Mouse (Mus musculus): ENCODE data around the gene A3galt2. TPM values are rescaled to one million over a fixed set of nuclear protein-coding genes. Genes with fewer than 3 reads are reported as not detected.

The A3galt2 gene
- polyA plus RNA-seq, 1 experiment from 2014 or later, result 0.41 TPM

- WGBS, result 49% methylated on average over 8 of the region's 8 CpGs
- no peak for ATAC-seq (ENCODE audit: low FRiP score)
These were observed 41.6 kb downstream of the A3galt2 start for GRCm38 (mm10) chr4:128796788-128797187.

GRCm38 (mm10) chr4:128801675-128802465, 46.7 kb downstream of the A3galt2 start:
- DNase-seq (ENCODE audit: low spot score) (no peak), ATAC-seq (ENCODE audit: low FRiP score) (no peak)
- Histone ChIP-seq H3K27me3 (ENCODE audit: control insufficient read depth, insufficient read depth, low read length) (no peaks in the 10 kb centered on the region), H3K4me3 (replicated peaks; ENCODE audit: low read length) (no peak overlapping the region), H3K9me3 (ENCODE audit: control insufficient read depth, low read length) (no peaks in the 10 kb centered on the region), H3K4me1 (replicated peaks; ENCODE audit: control insufficient read depth, insufficient read depth, low read length) (peaks cover 43% of the 10 kb centered on the region), H3K27ac (no peak overlapping the region), H3K36me3 (replicated peaks; ENCODE audit: control insufficient read depth, insufficient read depth) (no peaks in the 10 kb centered on the region), H3K9ac (no peak overlapping the region), H3K4me2 (replicated peaks) (no peak overlapping the region)
- WGBS, result 67% methylated on average over 9 of the region's 9 CpGs

More at GRCm38 (mm10) chr4:128796788-128797187, 41.6 kb downstream of the A3galt2 start:
- no peak overlapping the region for H3K4me3 ChIP-seq (replicated peaks; ENCODE audit: low read length)
- no peak for DNase-seq (ENCODE audit: low spot score)
- H3K4me2 ChIP-seq (replicated peaks), result no peak overlapping the region
- no peaks in the 10 kb centered on the region for H3K9me3 ChIP-seq (ENCODE audit: control insufficient read depth, low read length)
- H3K27ac ChIP-seq, result no peak overlapping the region
- peaks cover 24% of the 10 kb centered on the region for H3K4me1 ChIP-seq (replicated peaks; ENCODE audit: control insufficient read depth, insufficient read depth, low read length)
- no peak overlapping the region for H3K9ac ChIP-seq
- H3K27me3 ChIP-seq (ENCODE audit: control insufficient read depth, insufficient read depth, low read length), result no peaks in the 10 kb centered on the region
- peaks cover 6% of the 10 kb centered on the region; the same call in 1 of the 2 replicates for H3K36me3 ChIP-seq (replicated peaks; ENCODE audit: control insufficient read depth, insufficient read depth)

- Histone ChIP-seq H3K9me3 (ENCODE audit: control insufficient read depth, low read length) (no peaks in the 10 kb centered on the region), H3K9ac (peak overlapping the region; percentile 96), H3K4me2 (replicated peaks) (peak overlapping the region; percentile 99), H3K4me1 (replicated peaks; ENCODE audit: control insufficient read depth, insufficient read depth, low read length) (peaks cover 35% of the 10 kb centered on the region), H3K4me3 (replicated peaks; ENCODE audit: low read length) (peak overlapping the region; percentile 64), H3K36me3 (replicated peaks; ENCODE audit: control insufficient read depth, insufficient read depth) (no peaks in the 10 kb centered on the region), H3K27me3 (ENCODE audit: control insufficient read depth, insufficient read depth, low read length) (no peaks in the 10 kb centered on the region), H3K27ac (no peak overlapping the region)
- 50% methylated on average over 5 of the region's 5 CpGs for WGBS
- DNase-seq (ENCODE audit: low spot score) (no peak), ATAC-seq (ENCODE audit: low FRiP score) (no peak)
These were observed 48.4 kb downstream of the A3galt2 start for GRCm38 (mm10) chr4:128803569-128803968.

GRCm38 (mm10) chr4:128804426-128805149, 49.4 kb downstream of the A3galt2 start:
- no peak for DNase-seq (ENCODE audit: low spot score)
- Histone ChIP-seq H3K4me3 (replicated peaks; ENCODE audit: low read length) (peak overlapping the region; percentile 64), H3K9ac (peak overlapping the region; percentile 96), H3K27me3 (ENCODE audit: control insufficient read depth, insufficient read depth, low read length) (no peaks in the 10 kb centered on the region), H3K4me1 (replicated peaks; ENCODE audit: control insufficient read depth, insufficient read depth, low read length) (peaks cover 35% of the 10 kb centered on the region), H3K4me2 (replicated peaks) (peak overlapping the region; percentile 99), H3K27ac (peak overlapping the region; percentile 98), H3K9me3 (ENCODE audit: control insufficient read depth, low read length) (no peaks in the 10 kb centered on the region), H3K36me3 (replicated peaks; ENCODE audit: control insufficient read depth, insufficient read depth) (no peaks in the 10 kb centered on the region)
- WGBS, result 3% methylated on average over 6 of the region's 6 CpGs
- ATAC-seq (ENCODE audit: low FRiP score), result no peak

GRCm38 (mm10) chr4:128805150-128806042, 50.2 kb downstream of the A3galt2 start:
- DNase-seq (ENCODE audit: low spot score) (peak; percentile 56), ATAC-seq (ENCODE audit: low FRiP score) (no peak; the same call in 1 of the 2 replicates)
- peak overlapping the region; percentile 96 for H3K9ac ChIP-seq
- H3K4me3 ChIP-seq (replicated peaks; ENCODE audit: low read length), result peak overlapping the region; percentile 64
- H3K27me3 ChIP-seq (ENCODE audit: control insufficient read depth, insufficient read depth, low read length), result no peaks in the 10 kb centered on the region
- H3K4me2 ChIP-seq (replicated peaks), result peak overlapping the region; percentile 99
- H3K27ac ChIP-seq, result peak overlapping the region; percentile 98
- no peaks in the 10 kb centered on the region for H3K36me3 ChIP-seq (replicated peaks; ENCODE audit: control insufficient read depth, insufficient read depth)
- peaks cover 35% of the 10 kb centered on the region for H3K4me1 ChIP-seq (replicated peaks; ENCODE audit: control insufficient read depth, insufficient read depth, low read length)
- under 1% methylated on average over 50 of the region's 74 CpGs for WGBS
- H3K9me3 ChIP-seq (ENCODE audit: control insufficient read depth, low read length), result no peaks in the 10 kb centered on the region

- H3K4me3 ChIP-seq (replicated peaks; ENCODE audit: low read length), result peak within 1 kb of the TSS; percentile 64
- peak within 1 kb of the TSS; percentile 99 for H3K4me2 ChIP-seq (replicated peaks)
- ATAC-seq (ENCODE audit: low FRiP score), result peak; percentile 62
- no peaks in the 10 kb centered on the region for H3K9me3 ChIP-seq (ENCODE audit: control insufficient read depth, low read length)
- DNase-seq (ENCODE audit: low spot score), result peak; percentile 49
- WGBS, result under 1% methylated on average over 32 of the region's 111 CpGs
- peak within 1 kb of the TSS; percentile 98 for H3K27ac ChIP-seq
- H3K4me1 ChIP-seq (replicated peaks; ENCODE audit: control insufficient read depth, insufficient read depth, low read length), result peaks cover 30% of the 10 kb centered on the region
- peak within 1 kb of the TSS; percentile 96 for H3K9ac ChIP-seq
- no peaks in the 10 kb centered on the region for H3K36me3 ChIP-seq (replicated peaks; ENCODE audit: control insufficient read depth, insufficient read depth)
- no peaks in the 10 kb centered on the region for H3K27me3 ChIP-seq (ENCODE audit: control insufficient read depth, insufficient read depth, low read length)
These were observed 51.1 kb downstream of the A3galt2 start, which contains the start of gene Zfp362 for GRCm38 (mm10) chr4:128806043-128806826. Gene Zfp362 (minus strand): TSS chr4:128806045.

- Histone ChIP-seq H3K9ac (peak overlapping the region; percentile 96), H3K36me3 (replicated peaks; ENCODE audit: control insufficient read depth, insufficient read depth) (no peaks in the 10 kb centered on the region), H3K27ac (peak overlapping the region; percentile 98), H3K4me1 (replicated peaks; ENCODE audit: control insufficient read depth, insufficient read depth, low read length) (peaks cover 29% of the 10 kb centered on the region), H3K9me3 (ENCODE audit: control insufficient read depth, low read length) (no peaks in the 10 kb centered on the region), H3K4me2 (replicated peaks) (peak overlapping the region; percentile 99), H3K27me3 (ENCODE audit: control insufficient read depth, insufficient read depth, low read length) (no peaks in the 10 kb centered on the region), H3K4me3 (replicated peaks; ENCODE audit: low read length) (peak overlapping the region; percentile 64)
- WGBS, result 2% methylated on average over 15 of the region's 15 CpGs
- DNase-seq (ENCODE audit: low spot score), result no peak
- peak; percentile 47; the same call in 1 of the 2 replicates for ATAC-seq (ENCODE audit: low FRiP score)
These were observed 51.6 kb downstream of the A3galt2 start for GRCm38 (mm10) chr4:128806827-128807179.

GRCm38 (mm10) chr4:128811382-128812056, 56.4 kb downstream of the A3galt2 start:
- 12% methylated on average over 16 of the region's 16 CpGs for WGBS
- Histone ChIP-seq H3K4me3 (replicated peaks; ENCODE audit: low read length) (peak overlapping the region; percentile 41), H3K4me2 (replicated peaks) (peak overlapping the region; percentile 64), H3K9me3 (ENCODE audit: control insufficient read depth, low read length) (no peaks in the 10 kb centered on the region), H3K4me1 (replicated peaks; ENCODE audit: control insufficient read depth, insufficient read depth, low read length) (peaks cover 7% of the 10 kb centered on the region), H3K36me3 (replicated peaks; ENCODE audit: control insufficient read depth, insufficient read depth) (no peaks in the 10 kb centered on the region), H3K27me3 (ENCODE audit: control insufficient read depth, insufficient read depth, low read length) (no peaks in the 10 kb centered on the region), H3K9ac (peak overlapping the region; percentile 65), H3K27ac (peak overlapping the region; percentile 46)
- DNase-seq (ENCODE audit: low spot score), result peak; percentile 88
- peak; percentile 92 for ATAC-seq (ENCODE audit: low FRiP score)

Data from hindbrain, embryonic 14.5 days (tissue).